15 mouse cellular contexts compared by ENCODE assay signal in the genomic region with DNA sequence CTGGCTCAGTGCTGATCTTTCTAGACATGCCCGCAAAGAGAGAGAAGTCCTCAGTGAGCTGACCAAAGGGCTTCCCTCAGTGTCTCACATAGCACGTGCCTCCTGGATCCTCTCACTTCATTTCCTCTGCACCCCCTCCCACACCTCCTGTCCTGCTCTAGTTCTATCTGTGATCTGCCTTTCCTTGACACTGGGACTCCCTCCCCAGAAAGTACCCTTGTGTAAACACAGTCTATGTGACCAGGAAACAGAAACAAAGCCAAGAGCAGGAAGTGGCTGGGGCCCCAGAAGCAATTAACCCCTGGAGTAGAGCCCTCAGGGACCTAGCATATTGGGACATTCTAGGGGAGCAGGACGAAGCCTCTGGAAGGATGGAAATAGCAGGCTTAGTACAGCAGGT. TPM values are rescaled to one million over a fixed set of nuclear protein-coding genes. Genes with fewer than 3 reads are reported as not detected.
DNase-seq lines count a peak whose midpoint lies in the region; ATAC-seq and TF ChIP-seq lines count a peak whose summit lies in the region.
"Had no signal": no experiment of that assay in that cellular context is flagged by ENCODE, and none has a peak within 500 bp of the region (broad histone marks: within the 10 kb centered on the region; RNA-seq: fewer than 3 reads in every experiment).

No protein-coding gene starts in this region.

- 35% methylated on average over 3 of the region's 3 CpGs for WGBS in kidney, adult 2 months
- 33% methylated on average over 3 of the region's 3 CpGs for WGBS in liver, postnatal 0 days (ENCODE audit: insufficient replicate concordance)

- no peaks in the 10 kb centered on the region for H3K27me3 ChIP-seq in kidney, adult 2 months (replicated peaks; ENCODE audit: control insufficient read depth, insufficient read depth, low read length)
- no peaks in the 10 kb centered on the region for H3K27me3 ChIP-seq in liver, postnatal 0 days (ENCODE audit: insufficient read depth, low read length)
- H3K27me3 ChIP-seq: forebrain, embryonic 15.5 days; limb, embryonic 15.5 days had no signal

- no peak overlapping the region for H3K27ac ChIP-seq in kidney, adult 2 months (ENCODE audit: insufficient read depth, low read depth, low read length)
- H3K27ac ChIP-seq in liver, postnatal 0 days (ENCODE audit: low read depth): peak overlapping the region; percentile 39; the same call in 1 of the 2 replicates
- H3K27ac ChIP-seq: forebrain, embryonic 15.5 days; limb, embryonic 15.5 days had no signal

- DNase-seq in kidney, adult 2 months: peak; percentile 33
- DNase-seq in kidney, postnatal 36 days: no peak
- peak; percentile 56 for DNase-seq in 416B (ENCODE audit: low read depth)
- DNase-seq in Muller cell, postnatal 12 days (ENCODE audit: inconsistent ontology term): peak; percentile 68
- no peak for DNase-seq in liver, postnatal 0 days
- no peak for DNase-seq in frontal cortex, postnatal 36 days (ENCODE audit: low spot score in 2 of 2)
- DNase-seq in neural tube, embryonic 10.5 days (ENCODE audit: extremely low spot score, low spot score): no peak
- no peak for DNase-seq in layer of hippocampus, postnatal 36 days
- DNase-seq: adrenal gland, postnatal 25 days; cerebellum, adult 11 months; kidney, postnatal 14 days; midbrain, embryonic 14.5 days; right cerebral cortex, adult 18-20 months had no signal

- H3K4me2 ChIP-seq in liver, postnatal 0 days (ENCODE audit: low read depth, low read length): no peak overlapping the region
- H3K4me2 ChIP-seq: forebrain, embryonic 15.5 days; limb, embryonic 15.5 days had no signal

- TF ChIP-seq CTCF in kidney, adult 2 months (conservative IDR thresholded peaks at IDR 0.05; ENCODE audit: insufficient read depth, insufficient read length, low read depth, low read length): no peak
- no peak for TF ChIP-seq CTCF in liver, postnatal 0 days (IDR thresholded peaks at IDR 0.05; ENCODE audit: low read depth)

- TF ChIP-seq EP300 in liver, postnatal 0 days (IDR thresholded peaks at IDR 0.05; ENCODE audit: low read depth): no peak

- no peak for TF ChIP-seq POLR2A in kidney, adult 2 months (IDR thresholded peaks at IDR 0.05; ENCODE audit: low read depth, low read length)

- H3K36me3 ChIP-seq in kidney, adult 2 months (ENCODE audit: control insufficient read depth, insufficient read depth, low read length): no peaks in the 10 kb centered on the region
- H3K36me3 ChIP-seq in liver, postnatal 0 days (replicated peaks; ENCODE audit: insufficient read depth, low read length): peaks cover 30% of the 10 kb centered on the region
- H3K36me3 ChIP-seq: forebrain, embryonic 15.5 days; limb, embryonic 15.5 days had no signal

- peak; percentile 38 for ATAC-seq in liver, postnatal 0 days
- ATAC-seq: forebrain, embryonic 15.5 days had no signal

- no peaks in the 10 kb centered on the region for H3K9me3 ChIP-seq in liver, postnatal 0 days (ENCODE audit: low read length)
- H3K9me3 ChIP-seq: forebrain, embryonic 15.5 days; limb, embryonic 15.5 days had no signal

- no peak overlapping the region for H3K4me3 ChIP-seq in kidney, adult 2 months (ENCODE audit: insufficient read depth, low read depth, low read length)
- H3K4me3 ChIP-seq in liver, postnatal 0 days (ENCODE audit: low read depth, low read length): no peak overlapping the region
- H3K4me3 ChIP-seq: forebrain, embryonic 15.5 days; limb, embryonic 15.5 days had no signal

- peaks cover 6% of the 10 kb centered on the region; the same call in 1 of the 2 replicates for H3K4me1 ChIP-seq in kidney, adult 2 months (ENCODE audit: control insufficient read depth, insufficient read depth, low read length)
- peaks cover 6% of the 10 kb centered on the region; the same call in 1 of the 2 replicates for H3K4me1 ChIP-seq in liver, postnatal 0 days (ENCODE audit: insufficient read depth)
- H3K4me1 ChIP-seq: forebrain, embryonic 15.5 days had no signal

- H3K9ac ChIP-seq in liver, postnatal 0 days (replicated peaks): no peak overlapping the region
- H3K9ac ChIP-seq: forebrain, embryonic 15.5 days; limb, embryonic 15.5 days had no signal

RNA-seq across cellular contexts. Expression of a gene that starts 20.9 kb away (rescaled TPM):
- 52.8 and 67.8 TPM in 2 replicates for polyA plus RNA-seq in kidney, adult 2 months (2012; rRNA removed)
- polyA plus RNA-seq in liver, postnatal 0 days (2015; fragmentation: Nextera tagmentation; extraction: Ambion mirVana): 36.2 and 39.1 TPM in 2 replicates
- 10 to 100 TPM; 29.7 to 30.6 TPM for total RNA-seq in layer of hippocampus, postnatal 36 days (2021)

RNA-seq across cellular contexts. Expression of a gene that starts 54.0 kb away (rescaled TPM):
- 12.5 and 15.7 TPM in 2 replicates for polyA plus RNA-seq in kidney, adult 2 months (2012; rRNA removed)
- 1.1 and 1.3 TPM in 2 replicates for polyA plus RNA-seq in liver, postnatal 0 days (2015; fragmentation: Nextera tagmentation; extraction: Ambion mirVana)
- total RNA-seq in layer of hippocampus, postnatal 36 days (2021): 100 to 1,000 TPM; 159 to 169 TPM

Comparison
In these comparisons a context has a peak if more than half of its experiments do, and no peak if none do; other contexts are left out.
1. DNase-seq: peak in kidney, adult 2 months (single experiment), 416B (single experiment) and Muller cell, postnatal 12 days (single experiment); none in kidney, postnatal 36 days (0 of 2), liver, postnatal 0 days (single experiment), frontal cortex, postnatal 36 days (0 of 2), neural tube, embryonic 10.5 days (single experiment) and layer of hippocampus, postnatal 36 days (0 of 2).